Mouse (Mus musculus) B cell, adult 2 months (primary cell): ENCODE measurements around the gene Kcnk5.

Experiments
- DNase-seq, 2 experiments: peaks; one replicate each; pipeline ENCODE4 v3.0.0; 2022

Kcnk5 gene

DNA sequence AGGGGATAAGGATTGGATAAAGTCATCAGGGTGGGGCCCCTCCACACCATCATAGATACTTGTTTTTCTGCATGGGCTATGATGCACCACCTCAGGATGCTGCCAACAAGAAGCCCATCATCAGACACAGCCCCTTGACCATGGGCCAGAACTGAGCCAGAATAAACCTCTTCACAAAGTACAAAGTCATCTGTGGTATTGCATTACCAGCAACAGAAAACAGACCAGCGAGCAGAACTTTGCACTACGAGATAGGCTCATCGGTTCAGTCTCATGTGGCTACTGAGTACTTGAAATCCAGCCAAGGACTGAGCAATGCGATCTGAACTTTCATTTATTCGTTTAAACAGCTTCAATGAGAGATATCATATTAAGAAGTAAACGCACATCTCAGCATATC lies 18.9 kb downstream of the Kcnk5 start:
- no peak for DNase-seq

GRCm38 (mm10) chr14:20158727-20159681 lies 22.6 kb downstream of the Kcnk5 start:
- no peak for DNase-seq

- no peak for DNase-seq
Observed at GRCm38 (mm10) chr14:20157595-20157994, 24.0 kb downstream of the Kcnk5 start.

GRCm38 (mm10) chr14:20155718-20156117 lies 25.9 kb downstream of the Kcnk5 start:
- DNase-seq, result no peak

- DNase-seq, result no peak
Observed at GRCm38 (mm10) chr14:20154937-20155336, 26.7 kb downstream of the Kcnk5 start.

- DNase-seq, result no peak
Observed at GRCm38 (mm10) chr14:20154245-20154644, 27.4 kb downstream of the Kcnk5 start.

DNA sequence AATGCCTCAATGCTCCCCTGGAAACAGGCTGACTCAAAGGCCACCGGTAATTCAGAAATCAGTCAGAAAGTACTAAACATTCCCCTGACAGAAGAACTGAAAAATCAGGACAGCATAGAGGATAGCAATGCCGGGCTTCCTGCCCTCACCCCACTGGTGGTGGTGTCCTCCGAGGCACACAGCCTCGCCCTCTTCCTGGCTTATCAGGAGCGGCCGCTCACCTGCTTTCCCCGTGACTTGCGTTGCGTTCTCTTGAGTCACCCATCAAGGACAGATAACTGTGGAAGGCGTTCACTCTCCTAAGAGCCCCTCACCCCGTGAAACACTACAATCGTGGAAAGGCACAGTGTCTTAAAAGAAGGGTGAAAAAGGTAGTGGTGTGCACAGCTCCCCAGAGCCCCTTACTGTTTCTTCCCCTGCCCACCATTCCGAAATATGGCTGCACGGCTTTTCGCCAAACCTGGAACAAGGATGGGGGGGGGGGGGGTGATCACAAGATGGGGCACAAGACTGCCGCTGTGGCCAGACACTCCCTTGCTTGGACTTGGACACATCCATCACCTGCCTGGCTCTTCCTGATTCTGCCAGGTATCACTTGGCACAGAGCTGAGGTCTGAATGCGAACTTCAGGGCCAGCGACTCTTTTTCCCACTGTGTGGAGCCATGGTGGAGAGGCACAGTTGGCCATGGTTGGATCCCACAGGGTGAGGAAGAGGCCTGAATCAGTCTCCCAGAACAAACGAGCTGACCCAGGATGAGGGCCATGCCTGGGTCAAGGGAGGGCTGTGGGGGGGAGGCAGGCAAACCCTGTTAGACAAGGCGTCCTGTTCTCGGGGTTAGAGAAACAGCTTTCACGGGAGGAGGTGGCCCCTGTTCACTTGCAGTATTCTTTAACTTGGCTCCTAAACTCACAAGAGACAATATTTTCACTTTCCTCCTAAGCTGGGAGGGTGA lies 32.2 kb downstream of the Kcnk5 start:
- DNase-seq, result no peak

DNA sequence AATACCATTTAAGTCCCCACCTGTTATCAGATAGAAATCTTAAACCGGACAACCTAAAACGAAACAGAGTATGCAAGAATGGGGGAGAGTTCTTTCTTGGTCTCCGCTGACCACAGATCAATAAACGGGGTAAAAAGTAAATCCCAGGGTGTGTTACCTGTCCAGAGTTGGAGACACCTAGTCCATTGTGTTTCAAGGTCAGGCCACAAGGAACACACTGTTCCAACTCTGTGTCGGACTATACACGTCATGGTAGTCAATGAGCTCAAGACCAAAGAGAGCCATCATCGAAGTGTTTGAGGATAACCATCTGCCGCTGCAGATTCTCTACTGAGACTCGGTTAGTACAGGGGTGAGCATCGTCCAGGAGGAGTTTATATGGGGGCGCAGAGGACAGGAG lies 33.1 kb downstream of the Kcnk5 start:
- DNase-seq, result no peak

DNA sequence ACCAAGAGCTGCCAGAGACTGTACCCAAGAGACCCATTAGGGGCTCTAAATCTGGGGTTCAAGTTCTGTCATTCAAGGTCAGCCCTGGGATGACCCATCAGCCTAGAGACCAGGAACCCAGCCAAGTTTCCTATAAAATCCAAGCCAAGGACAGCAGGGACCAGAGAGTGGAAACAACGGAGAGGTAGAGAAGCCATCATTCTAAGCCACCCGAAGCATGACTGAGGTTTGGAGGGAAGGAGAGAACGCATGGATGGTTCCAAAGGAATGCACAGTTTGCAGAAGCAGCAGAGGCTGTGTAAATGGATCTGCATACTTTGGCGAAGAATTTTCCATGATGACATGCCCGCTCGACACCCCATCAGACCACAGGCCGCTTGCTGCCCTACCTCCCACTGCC lies 33.8 kb downstream of the Kcnk5 start:
- DNase-seq, result no peak

DNA sequence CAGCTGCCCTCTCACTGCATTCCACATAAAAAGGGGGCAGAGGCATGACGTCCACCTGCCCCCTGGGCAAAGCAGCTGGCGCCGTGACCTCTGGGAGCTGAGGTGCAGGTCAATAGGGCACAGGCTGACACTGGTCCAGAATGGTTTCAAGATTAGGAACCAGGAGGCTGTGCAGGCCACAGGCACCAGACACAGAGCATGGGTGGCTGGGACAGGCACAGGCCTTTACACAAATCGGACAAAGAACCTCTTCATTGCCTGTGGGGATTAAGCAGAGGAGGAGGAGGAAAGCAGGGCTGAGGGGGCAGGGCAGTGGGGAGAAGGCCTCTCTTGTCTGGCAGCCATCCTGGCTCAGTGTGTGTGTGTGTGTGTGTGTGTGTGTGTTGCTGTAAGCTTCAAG lies 37.5 kb downstream of the Kcnk5 start:
- DNase-seq, result no peak

DNA sequence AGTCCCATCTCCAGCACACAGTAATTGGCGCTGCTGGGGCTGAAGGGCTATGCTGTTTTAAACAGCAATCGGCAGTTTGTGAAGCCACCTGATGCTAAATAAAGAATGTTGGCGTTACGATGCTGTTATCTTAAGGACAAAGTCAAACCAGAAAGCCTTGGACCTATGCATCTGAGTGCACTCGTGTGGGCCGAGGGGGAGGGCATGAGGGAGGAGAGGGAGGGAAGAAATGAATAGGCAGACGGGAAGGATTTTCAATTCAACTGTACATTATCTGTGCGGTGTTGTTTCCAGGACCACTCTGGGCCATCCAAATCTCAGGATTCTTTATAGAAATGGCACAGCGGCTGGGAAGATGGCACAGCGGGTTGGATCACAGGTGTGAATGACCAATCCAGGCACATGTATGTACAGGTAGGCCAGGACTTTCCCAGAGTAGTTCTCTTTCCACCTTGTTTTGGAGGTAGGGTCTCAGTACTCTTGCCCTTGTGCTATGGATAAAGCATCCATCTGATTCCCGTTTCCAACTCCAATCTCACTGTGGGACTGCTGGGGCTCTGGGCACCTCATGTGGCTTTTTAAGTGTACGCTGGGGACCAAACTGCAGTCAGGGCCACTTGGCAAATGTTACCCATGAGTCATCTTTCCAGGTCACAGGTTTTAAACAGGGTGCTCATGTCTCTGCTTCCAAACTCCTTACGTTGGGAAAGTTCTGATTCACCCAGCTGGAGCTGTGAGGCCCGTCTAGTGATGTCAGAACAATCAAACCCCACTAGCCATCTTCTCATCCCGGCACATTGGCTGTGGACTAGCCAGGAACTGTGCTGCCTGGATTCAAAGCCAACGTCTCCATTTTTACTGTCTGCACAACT lies 42.9 kb downstream of the Kcnk5 start, which contains the start of gene Saysd1:
TSS of gene Saysd1 (minus strand) at position 51 of the 872 bp plus-strand sequence.
- DNase-seq, result no peak

GRCm38 (mm10) chr14:20134965-20135671 lies 46.5 kb downstream of the Kcnk5 start:
- DNase-seq, result no peak

- no peak for DNase-seq
Observed at GRCm38 (mm10) chr14:20128162-20128561, 53.4 kb downstream of the Kcnk5 start.

- DNase-seq, result no peak
Observed at GRCm38 (mm10) chr14:20127406-20128087, 54.1 kb downstream of the Kcnk5 start.

DNA sequence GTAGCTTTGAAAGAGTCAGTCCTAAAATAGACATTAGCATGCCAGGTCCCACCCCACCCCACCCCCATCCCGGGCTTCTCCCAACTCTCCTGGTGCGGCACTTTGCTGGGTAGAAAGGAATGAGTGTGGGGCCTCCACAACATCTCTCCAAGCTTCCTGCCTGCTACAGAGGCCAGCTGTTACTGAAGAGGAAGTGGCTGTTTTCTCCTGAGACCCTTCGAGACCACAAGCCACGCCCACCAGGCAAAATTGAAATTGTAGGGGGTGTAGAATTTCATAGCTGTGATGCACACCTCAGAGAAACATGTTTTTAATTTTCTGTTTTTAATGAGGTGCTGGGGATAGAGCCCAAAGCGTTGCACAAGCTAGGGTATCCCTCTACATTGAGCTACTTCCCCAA lies 60.7 kb downstream of the Kcnk5 start:
- DNase-seq, result peak; percentile 83 to 85

DNA sequence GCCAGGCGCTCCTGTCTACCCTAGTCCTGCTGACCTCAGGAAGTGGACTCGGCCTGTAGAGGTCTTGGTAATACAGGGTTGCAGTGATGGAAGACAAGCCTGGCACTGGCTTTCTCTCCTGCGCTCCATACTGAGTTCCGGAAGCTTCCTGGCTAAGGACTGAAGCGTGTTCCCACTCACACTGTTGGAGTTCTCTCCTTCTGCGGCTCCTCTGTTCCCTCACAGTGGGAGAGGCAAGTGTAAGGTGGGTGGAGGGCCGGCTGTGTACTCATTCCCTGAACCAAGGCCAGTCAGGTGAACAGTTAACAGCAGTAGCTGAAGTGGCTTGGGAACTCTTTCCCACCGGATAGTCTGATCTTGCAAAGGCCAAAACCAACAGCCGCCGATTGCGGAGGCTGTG lies 61.6 kb downstream of the Kcnk5 start:
- no peak for DNase-seq

DNA sequence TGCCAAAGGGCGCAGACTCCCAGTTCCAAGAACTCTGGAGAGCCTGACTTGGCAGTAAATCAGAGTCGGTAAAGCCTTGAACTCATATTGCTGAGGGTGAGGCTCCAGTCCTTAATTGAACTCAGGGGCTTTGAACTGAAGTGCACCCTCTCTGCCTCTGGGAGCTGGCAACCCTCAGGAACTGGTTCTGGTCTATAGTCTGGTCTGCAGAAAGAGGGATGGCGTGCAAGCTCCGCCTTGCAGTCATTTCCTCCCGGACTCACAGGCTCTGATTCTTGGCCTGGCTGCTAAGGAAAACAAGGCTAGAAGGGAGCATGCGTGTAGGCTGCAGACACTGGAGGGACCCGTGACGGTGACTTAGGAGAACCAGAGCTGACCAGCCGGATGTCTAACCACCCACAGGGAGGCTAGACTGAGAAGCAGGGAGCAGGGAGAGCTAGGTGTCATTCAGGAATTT lies 65.4 kb downstream of the Kcnk5 start:
- no peak for DNase-seq

- DNase-seq, result peak; percentile 41 to 57
Observed at GRCm38 (mm10) chr14:20114951-20115350, 66.7 kb downstream of the Kcnk5 start.

- peak; percentile 90 to 93 for DNase-seq
Observed at GRCm38 (mm10) chr14:20113964-20114363, 67.6 kb downstream of the Kcnk5 start.

DNA sequence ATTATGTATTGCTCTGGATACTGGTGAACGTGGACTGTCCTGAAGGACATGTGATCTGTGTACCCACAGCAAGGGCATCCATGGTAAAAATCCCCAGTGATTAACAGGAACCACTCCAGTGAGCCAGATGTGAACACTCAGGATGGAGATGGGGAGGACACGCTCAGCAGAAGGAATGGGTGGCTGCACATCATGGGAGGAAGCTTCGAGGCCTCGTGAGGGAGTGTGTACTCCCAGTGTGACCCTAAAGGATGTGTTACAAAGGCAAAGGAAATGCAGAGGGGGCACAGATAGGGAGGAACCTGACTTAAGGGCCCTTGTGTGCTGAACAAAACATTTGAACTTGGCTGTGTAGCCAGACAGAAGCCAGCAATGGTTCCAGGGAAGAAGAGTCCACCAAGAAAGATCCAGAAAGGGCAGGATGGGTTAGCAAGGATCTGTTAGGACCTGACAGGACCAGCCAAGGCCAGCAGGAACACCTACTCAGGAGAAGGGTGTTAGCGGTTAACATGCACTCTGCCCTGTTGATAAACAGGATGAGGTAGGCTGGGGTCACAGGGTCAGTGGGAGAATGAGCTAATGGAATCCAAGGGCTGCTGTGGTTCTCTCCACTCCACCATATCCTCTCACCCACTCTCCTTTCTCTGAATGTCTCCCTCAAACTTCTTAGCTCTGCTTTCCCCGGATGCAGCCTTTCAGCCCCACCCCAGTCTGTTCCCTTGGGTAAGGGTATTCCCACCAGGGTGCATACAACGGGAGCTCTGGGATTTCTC lies 68.2 kb downstream of the Kcnk5 start:
- no peak for DNase-seq
